Mouse (Mus musculus): Measurements from ENCODE around the gene Csnka2ip.

DNA sequence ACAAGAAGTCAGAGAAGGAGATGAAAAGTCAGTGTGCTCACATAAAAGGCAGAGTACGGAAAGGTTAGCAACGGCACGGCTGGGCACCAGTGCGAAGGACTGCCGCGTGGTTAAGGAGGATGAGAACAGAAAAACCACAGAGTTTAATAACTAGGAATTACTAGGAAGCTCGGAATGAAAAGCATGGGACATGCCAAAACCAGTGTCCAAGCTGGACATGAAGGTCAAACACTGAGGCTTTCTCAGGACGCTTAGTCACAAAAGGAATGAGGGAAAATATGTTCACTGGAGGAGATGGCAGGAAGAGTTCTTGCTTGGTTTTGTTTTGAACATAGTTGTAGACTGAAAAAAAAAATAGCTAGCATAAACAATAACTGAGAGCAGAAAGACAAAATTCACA, 32.7 kb downstream of the Csnka2ip start:
- TF ChIP-seq CTCF (IDR thresholded peaks at IDR 0.05 in 2 of 3, conservative IDR thresholded peaks at IDR 0.05 in 1 of 3; ENCODE audit: control insufficient read depth in 1 of 3, insufficient read depth in 1 of 3, low read depth in 2 of 3, low read length in 3 of 3, poor library complexity in 1 of 3, severe bottlenecking in 1 of 3) (no peak), POLR2A (IDR thresholded peaks at IDR 0.05; ENCODE audit: control insufficient read depth in 1 of 2, insufficient read depth in 1 of 2, low read depth in 1 of 2, low read length in 2 of 2, poor library complexity in 1 of 2) (no peak), MAFK (IDR thresholded peaks at IDR 0.05; ENCODE audit: borderline replicate concordance, low read depth, low read length) (no peak), TAL1 (IDR thresholded peaks at IDR 0.05; ENCODE audit: low read length) (no peak), MAX (IDR thresholded peaks at IDR 0.05; ENCODE audit: low read length) (no peak), E2F4 (IDR thresholded peaks at IDR 0.05; ENCODE audit: borderline replicate concordance, low read depth, low read length) (no peak), CHD2 (IDR thresholded peaks at IDR 0.05; ENCODE audit: low read length) (no peak), JUND (IDR thresholded peaks at IDR 0.05; ENCODE audit: low read depth, low read length) (no peak), CHD1 (IDR thresholded peaks at IDR 0.05; ENCODE audit: low read depth, low read length) (no peak), EP300 (IDR thresholded peaks at IDR 0.05; ENCODE audit: low read depth in 1 of 2, low read length in 2 of 2) (no peak), MYC (IDR thresholded peaks at IDR 0.05; ENCODE audit: low read depth, low read length) (no peak), RCOR1 (IDR thresholded peaks at IDR 0.05; ENCODE audit: low read depth, low read length) (no peak), USF1 (IDR thresholded peaks at IDR 0.05; ENCODE audit: low read depth, low read length) (no peak), ELF1 (IDR thresholded peaks at IDR 0.05; ENCODE audit: low read depth, low read length) (no peak)

Data from MEL (cell line).